Mouse (Mus musculus) embryonic fibroblast, embryonic 13.5 days (primary cell): ENCODE measurements around the gene Tatdn3.

ENCODE experiments used
- CTCF ChIP-seq: IDR thresholded peaks from 2 replicates; pipeline ENCODE4 v1.5.1; 2011; ENCODE audit warnings: mild to moderate bottlenecking, control low read depth, low read length, moderate library complexity, borderline replicate concordance; ENCODE audit not compliant: insufficient read depth
- POLR2A ChIP-seq: IDR thresholded peaks from 2 replicates; pipeline ENCODE4 v1.6.1; 2011; ENCODE audit warnings: low read depth, mild to moderate bottlenecking, control low read depth, low read length, moderate library complexity

DNA sequence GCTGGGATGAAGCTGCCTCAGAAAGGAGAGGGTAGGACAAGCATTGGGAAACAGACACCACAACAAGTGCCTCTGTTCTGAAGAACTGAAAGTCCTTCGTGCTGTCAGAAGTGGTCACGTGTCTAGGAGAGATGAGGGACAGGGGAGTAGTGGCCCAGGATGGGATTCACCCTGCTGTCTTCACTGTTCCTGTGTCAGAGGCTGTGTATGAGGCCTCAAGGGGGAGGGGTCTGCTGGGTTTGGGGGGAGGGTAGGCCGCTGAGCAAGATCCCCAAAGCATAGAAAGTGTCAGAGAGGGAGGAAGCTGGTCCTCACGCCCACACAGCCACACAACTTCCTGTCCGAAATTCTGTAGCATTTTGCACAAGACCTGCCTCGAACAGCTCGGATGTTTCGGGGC is 48.4 kb upstream of the Tatdn3 start:
- TF ChIP-seq CTCF (no peak), POLR2A (no peak)
